Mouse (Mus musculus) ZHBTc4 (cell line): ENCODE measurements at regions not wholly inside any gene's neighbourhood (a gene's known extent, or its start where the extent isn't known, plus 50 kb on each side); places are given as distances from the start of the nearest gene placed in this dataset.

Source experiments
- DNase-seq: peaks from one replicate; pipeline ENCODE4 v3.0.0-alpha.2; 2011; ENCODE audit warnings: low read depth, low spot score

DNA sequence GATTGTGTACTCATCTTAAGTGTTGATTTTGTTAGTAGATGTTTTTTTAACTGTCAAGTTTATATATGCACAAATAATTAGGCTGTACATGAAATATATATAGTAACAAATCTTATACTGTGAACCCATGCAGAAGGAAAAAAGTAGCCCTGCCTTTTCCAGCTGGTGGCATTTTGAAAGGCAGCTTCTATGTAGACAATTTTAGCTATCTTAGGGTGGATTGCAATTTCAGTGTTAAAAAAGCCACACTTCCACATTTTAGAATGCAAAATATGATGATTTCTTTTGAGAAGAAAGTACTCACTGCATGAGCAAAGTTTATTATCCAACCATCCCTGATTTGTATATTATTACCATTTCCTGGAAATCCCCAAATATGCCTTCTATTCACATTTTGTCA, 1256.1 kb upstream of the Gm12353 start:
- DNase-seq: no peak

- DNase-seq: no peak
These were observed 1239.7 kb upstream of the Gm12353 start for GRCm38 (mm10) chr4:18365514-18365913.

GRCm38 (mm10) chr4:18365916-18366315, 1239.3 kb upstream of the Gm12353 start:
- peak; percentile 36 for DNase-seq

DNA sequence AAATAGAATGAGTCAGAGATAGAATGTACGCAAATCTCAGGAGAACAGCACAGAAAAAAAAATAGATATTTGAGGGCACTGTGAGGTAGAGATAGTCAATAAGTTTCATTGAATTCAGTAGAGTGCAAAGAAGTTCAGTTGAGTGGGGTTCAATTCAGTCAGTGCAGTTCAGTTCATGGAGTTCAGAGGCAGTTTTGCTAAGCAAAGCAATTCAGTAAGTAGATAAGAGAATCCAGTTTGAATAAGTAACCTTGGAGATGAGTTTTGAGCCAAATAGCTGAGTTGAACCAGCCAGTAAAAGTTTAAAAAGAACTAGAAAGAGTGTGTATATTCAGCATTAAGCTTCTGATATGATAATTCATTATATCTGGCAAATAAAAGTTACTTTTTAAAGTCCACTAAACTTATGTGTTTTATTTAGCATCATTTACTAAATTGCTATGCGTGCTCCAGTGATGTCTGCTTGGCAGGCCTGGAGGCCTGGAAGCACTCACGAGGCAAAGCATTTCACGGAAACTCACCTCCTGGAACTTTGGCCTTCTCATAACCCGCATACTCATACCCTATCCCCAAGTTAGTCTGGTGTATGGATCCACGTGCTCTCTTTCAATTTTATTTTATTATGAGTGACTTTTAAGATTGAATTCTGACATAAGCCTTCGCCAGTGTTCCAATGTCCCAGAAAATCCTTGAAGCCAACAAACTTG, 1210.3 kb upstream of the Gm12353 start:
- DNase-seq: peak; percentile 80

DNA sequence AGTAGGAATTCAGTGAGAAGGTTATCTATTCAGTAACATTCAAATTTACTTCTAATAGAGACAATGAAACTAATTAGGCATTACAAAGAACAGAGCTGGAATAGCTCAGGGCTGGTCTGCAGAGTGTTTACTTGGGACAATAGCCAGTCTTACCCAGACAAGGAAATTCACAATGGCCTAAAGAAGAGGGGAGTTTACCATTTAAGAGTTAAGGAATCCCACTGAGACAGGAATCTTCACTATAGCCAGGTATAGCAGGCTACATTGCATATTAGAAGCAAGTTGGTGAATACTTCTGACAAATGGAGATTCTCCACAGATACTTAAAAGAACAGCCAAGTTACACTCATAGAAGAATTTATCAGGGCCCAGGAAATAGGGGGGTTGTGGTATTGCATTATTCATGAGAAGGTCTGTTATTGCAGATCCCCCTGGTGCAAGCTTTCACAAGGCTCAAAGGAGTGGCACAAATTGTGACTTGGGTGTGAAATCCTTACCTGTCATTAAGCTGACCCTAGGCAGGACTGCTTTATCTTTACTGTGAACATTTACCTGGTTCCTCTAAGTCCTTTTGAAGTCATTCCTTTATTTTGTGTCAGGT, 1209.6 kb upstream of the Gm12353 start:
- DNase-seq: peak; percentile 87

DNA sequence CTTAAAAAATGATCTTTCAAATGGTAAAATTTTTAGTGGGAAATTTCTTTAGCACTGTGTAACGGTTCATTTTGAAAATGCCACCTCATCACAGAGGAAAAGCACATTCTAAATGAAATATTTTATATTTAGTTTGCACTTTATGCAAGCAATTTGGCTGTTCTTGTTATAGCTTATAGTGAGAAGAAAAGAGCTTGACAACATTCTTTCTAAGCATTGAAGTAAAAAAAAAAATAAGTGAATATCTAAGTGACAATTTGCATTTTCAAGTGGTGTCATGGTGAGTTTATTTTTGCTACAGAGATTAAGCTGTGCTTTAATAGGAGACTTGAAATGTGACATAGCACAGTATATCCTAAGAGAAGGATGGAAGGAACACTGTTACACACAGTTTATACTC, 1194.9 kb upstream of the Gm12353 start:
- no peak for DNase-seq

DNA sequence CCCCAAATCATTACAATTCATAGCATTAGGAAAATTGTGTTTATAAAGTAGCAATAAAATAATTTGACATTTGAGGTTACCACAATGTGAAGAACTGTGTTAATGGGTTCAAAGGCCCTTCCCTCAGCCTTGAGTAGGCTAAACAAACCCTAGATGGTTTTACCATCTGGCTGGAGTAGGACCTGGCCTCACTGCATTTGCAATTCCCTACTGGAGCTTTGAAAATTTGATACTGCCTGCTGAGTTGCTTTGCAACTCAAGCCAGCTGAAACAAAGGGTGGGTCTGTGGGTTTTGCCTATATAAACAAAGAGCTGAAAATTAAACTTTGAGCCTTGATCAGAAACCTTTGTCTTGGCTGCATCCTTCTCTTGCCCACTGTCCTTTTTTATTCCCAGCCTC, 1163.9 kb upstream of the Gm12353 start:
- no peak for DNase-seq

DNA sequence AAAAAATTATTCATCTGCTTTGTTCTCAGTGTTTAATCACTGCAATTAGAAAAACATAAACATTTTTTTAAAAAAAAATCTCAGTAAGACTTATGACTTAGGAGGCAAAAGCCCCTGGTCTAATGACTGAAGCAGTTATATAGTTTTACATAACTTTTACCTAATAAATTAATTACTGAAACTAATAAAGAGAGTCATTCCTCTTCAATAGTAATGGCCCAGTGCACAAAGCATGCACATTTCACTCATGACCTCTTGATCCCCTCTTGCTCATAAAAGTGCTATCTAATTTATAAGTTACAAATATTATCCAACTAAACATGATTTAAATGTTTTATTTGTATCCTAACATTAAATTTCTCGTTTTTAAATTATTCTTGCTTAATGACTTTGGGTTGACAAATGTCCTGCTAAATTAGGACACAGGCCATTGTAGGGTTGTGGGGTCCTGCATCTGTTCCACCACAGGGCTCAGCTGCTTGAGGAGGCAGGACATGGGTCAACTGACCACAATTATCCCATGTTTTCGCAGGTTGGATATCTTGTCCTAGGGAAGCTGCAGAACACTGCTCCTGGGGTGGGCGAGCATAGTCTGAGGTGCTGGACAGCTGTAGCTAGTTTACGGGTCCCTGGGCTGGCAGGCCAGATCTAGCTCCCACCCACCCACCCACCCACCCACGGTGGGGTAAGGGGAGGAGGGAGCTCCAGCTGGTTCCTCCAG, 1160.8 kb upstream of the Gm12353 start:
- no peak for DNase-seq

DNA sequence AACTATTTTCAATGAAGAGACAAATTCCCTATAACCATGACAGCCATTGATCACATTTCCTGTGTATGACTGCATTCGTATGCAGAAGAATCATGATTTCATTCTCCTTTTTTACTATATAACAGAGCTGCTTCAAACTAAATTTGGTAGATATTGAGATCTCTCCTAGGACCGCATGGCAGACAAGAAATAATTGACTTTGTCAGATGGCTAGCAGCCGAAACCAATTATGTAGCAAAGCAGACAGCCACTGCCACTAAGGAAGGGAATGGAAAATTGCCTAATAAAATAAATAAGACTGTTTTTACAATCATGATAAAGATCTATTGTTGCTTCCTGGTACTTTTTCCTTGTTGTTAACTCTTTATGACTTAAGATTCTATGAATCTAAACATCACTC, 1143.6 kb upstream of the Gm12353 start:
- no peak for DNase-seq

- DNase-seq: peak; percentile 73
These were observed 1137.0 kb upstream of the Gm12353 start for GRCm38 (mm10) chr4:18468271-18468670.

DNA sequence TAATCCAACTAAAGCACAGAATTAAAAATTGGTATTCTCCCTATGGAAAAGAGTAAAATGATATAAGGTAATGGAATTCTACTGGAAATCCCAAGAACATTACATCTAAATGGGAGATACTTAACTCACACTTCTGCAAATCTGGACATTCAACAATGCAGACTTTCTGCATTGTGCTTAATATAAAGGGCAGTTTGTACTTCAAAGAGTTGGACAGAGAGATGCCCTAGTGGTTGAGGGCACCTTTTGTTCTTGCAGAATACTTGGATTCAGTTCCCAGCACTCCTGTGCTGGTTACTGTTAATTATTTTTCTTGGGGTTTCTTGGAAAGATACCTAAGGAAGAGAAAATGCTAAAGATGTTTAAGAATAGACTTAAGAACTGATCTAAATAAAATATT, 1135.7 kb upstream of the Gm12353 start:
- DNase-seq: peak; percentile 55
